Mouse (Mus musculus) spleen, adult 2 months (tissue): ENCODE results near the gene Tmem150a.

Source experiments
- CTCF ChIP-seq: fragments of 200-500 bp; IDR thresholded peaks from 2 replicates; pipeline ENCODE4 v1.5.1; 2011; ENCODE audit warnings: mild to moderate bottlenecking, inconsistent platforms; ENCODE audit not compliant: insufficient read depth, insufficient read length, insufficient replicate concordance; ENCODE audit errors: extremely low read depth
- POLR2A ChIP-seq: fragments of 200-500 bp; IDR thresholded peaks from 2 replicates; pipeline ENCODE4 v1.6.1; 2011; ENCODE audit warnings: low read depth, low read length, inconsistent platforms

- TF ChIP-seq POLR2A (no peak), CTCF (no peak)
Measured at GRCm38 (mm10) chr6:72315384-72315783, 39.9 kb upstream of the Tmem150a start.
